In genomic region chr6:72360599-72360935, GRCm38 (mm10) we compare ENCODE assay signal across 8 mouse cellular contexts. TPM values are rescaled to one million over a fixed set of nuclear protein-coding genes. Genes with fewer than 3 reads are reported as not detected.
DNase-seq lines count a peak whose midpoint lies in the region; ATAC-seq and TF ChIP-seq lines count a peak whose summit lies in the region.

No protein-coding gene starts in this region.

- 45% methylated on average over 7 of the region's 7 CpGs for WGBS in lung, embryonic 14.5 days
- 38% methylated on average over 7 of the region's 7 CpGs for WGBS in kidney, adult 2 months
- 86% methylated on average over 7 of the region's 7 CpGs for WGBS in liver, embryonic 16.5 days (ENCODE audit: insufficient replicate concordance)

- 0 out of 2 replicates have a peak overlapping the region, but pooled peaks have one; percentile 1 for H3K4me3 ChIP-seq in lung, embryonic 14.5 days (ENCODE audit: low read depth, low read length)
- H3K4me3 ChIP-seq in kidney, adult 2 months (ENCODE audit: insufficient read depth, low read depth, low read length), result peak overlapping the region; percentile 34
- H3K4me3 ChIP-seq in liver, embryonic 16.5 days (ENCODE audit: low read depth, low read length), result peak overlapping the region; percentile 80

- peak overlapping the region; percentile 86 for H3K4me2 ChIP-seq in lung, embryonic 14.5 days
- peak overlapping the region; percentile 57 for H3K4me2 ChIP-seq in liver, embryonic 16.5 days (ENCODE audit: low read depth, low read length)

- H3K27ac ChIP-seq in lung, embryonic 14.5 days (ENCODE audit: low read depth), result peak overlapping the region; percentile 25; the same call in 1 of the 2 replicates
- H3K27ac ChIP-seq in kidney, adult 2 months (ENCODE audit: insufficient read depth, low read depth, low read length), result peak overlapping the region; percentile 94
- peak overlapping the region; percentile 47 for H3K27ac ChIP-seq in liver, embryonic 16.5 days (ENCODE audit: low read length)

- H3K36me3 ChIP-seq in lung, embryonic 14.5 days (ENCODE audit: insufficient read depth), result peaks cover 28% of the 10 kb centered on the region
- H3K36me3 ChIP-seq in kidney, adult 2 months (ENCODE audit: control insufficient read depth, insufficient read depth, low read length), result peaks cover 7% of the 10 kb centered on the region; the same call in 1 of the 2 replicates
- H3K36me3 ChIP-seq in liver, embryonic 16.5 days (ENCODE audit: control insufficient read depth, insufficient read depth), result peaks cover 16% of the 10 kb centered on the region

- no peak overlapping the region for H3K9ac ChIP-seq in lung, embryonic 14.5 days
- no peak overlapping the region for H3K9ac ChIP-seq in liver, embryonic 16.5 days (ENCODE audit: low read depth, low read length)

- no peaks in the 10 kb centered on the region for H3K9me3 ChIP-seq in lung, embryonic 14.5 days (ENCODE audit: low read depth, low read length)
- H3K9me3 ChIP-seq in liver, embryonic 16.5 days (replicated peaks; ENCODE audit: control insufficient read depth, low read length), result no peaks in the 10 kb centered on the region

- peak; percentile 12 for TF ChIP-seq POLR2A in kidney, adult 2 months (IDR thresholded peaks at IDR 0.05; ENCODE audit: low read depth, low read length)

- H3K27me3 ChIP-seq in lung, embryonic 14.5 days (ENCODE audit: insufficient read depth, low read length), result no peaks in the 10 kb centered on the region
- H3K27me3 ChIP-seq in kidney, adult 2 months (replicated peaks; ENCODE audit: control insufficient read depth, insufficient read depth, low read length), result no peaks in the 10 kb centered on the region
- peaks cover 12% of the 10 kb centered on the region for H3K27me3 ChIP-seq in liver, embryonic 16.5 days (ENCODE audit: control insufficient read depth, insufficient read depth, low read depth, low read length)

- peak; percentile 3; the same call in 1 of the 2 replicates for ATAC-seq in lung, embryonic 14.5 days (ENCODE audit: insufficient read depth)
- ATAC-seq in liver, embryonic 16.5 days (ENCODE audit: low read depth), result no peak
- no peak for ATAC-seq in monocyte, adult 5-6 weeks (replicated peaks; ENCODE audit: insufficient number of reproducible peaks, low FRiP score, low TSS enrichment, poor library complexity, severe bottlenecking)

- no peak for TF ChIP-seq CTCF in lung, embryonic 14.5 days (IDR thresholded peaks at IDR 0.05; ENCODE audit: low read depth)
- no peak for TF ChIP-seq CTCF in kidney, adult 2 months (conservative IDR thresholded peaks at IDR 0.05; ENCODE audit: insufficient read depth, insufficient read length, low read depth, low read length)

- peak; percentile 24 for DNase-seq in adrenal gland, postnatal 10 days
- no peak for DNase-seq in adrenal gland, adult 18-20 months (ENCODE audit: low spot score in 2 of 2)
- DNase-seq in lung, embryonic 14.5 days, result peak; percentile 76
- no peak for DNase-seq in lung, postnatal 36 days
- DNase-seq in kidney, adult 2 months, result peak; percentile 82
- DNase-seq in adrenal gland, adult 2 months, result no peak

- 0 out of 2 replicates have a peak, but pooled peaks cover 4% of the 10 kb centered on the region for H3K4me1 ChIP-seq in lung, embryonic 14.5 days (ENCODE audit: insufficient read depth)
- peaks cover 20% of the 10 kb centered on the region; the same call in 1 of the 2 replicates for H3K4me1 ChIP-seq in kidney, adult 2 months (ENCODE audit: control insufficient read depth, insufficient read depth, low read length)
- peaks cover 43% of the 10 kb centered on the region for H3K4me1 ChIP-seq in liver, embryonic 16.5 days (ENCODE audit: control insufficient read depth, low read depth, low read length)

RNA-seq across cellular contexts. Expression of gene Tmem150a, which starts 5.3 kb away (rescaled TPM):
- total RNA-seq in adrenal gland, postnatal 10 days (2021), result 10 to 100 TPM; 27.8 to 27.9 TPM
- 10 to 100 TPM; 24.3 to 24.4 TPM for total RNA-seq in adrenal gland, adult 18-20 months (2021)
- 10.3 and 10.4 TPM in 2 replicates for polyA plus RNA-seq in lung, embryonic 14.5 days (2014; fragmentation: Nextera tagmentation; extraction: Ambion mirVana)
- polyA plus RNA-seq in kidney, adult 2 months (2012; rRNA removed), result 171 and 189 TPM in 2 replicates
- polyA plus RNA-seq in liver, embryonic 16.5 days (2015; fragmentation: Nextera tagmentation; extraction: Ambion mirVana), result 54.4 and 59.7 TPM in 2 replicates
- 1.4 to 2.3 TPM in 2 of 3 replicates, not detected in the other for total RNA-seq in monocyte, adult 5-6 weeks (2017)
- total RNA-seq in adrenal gland, adult 2 months (2021), result 10 to 100 TPM; 22.6 to 25.1 TPM
- polyA plus RNA-seq in adrenal gland, adult 2 months (2012; rRNA removed), result 48.8 and 55.2 TPM in 2 replicates

RNA-seq across cellular contexts. Expression of gene Rnf181, which starts 6.2 kb away (rescaled TPM):
- 100 to 1,000 TPM; 176 to 188 TPM for total RNA-seq in adrenal gland, postnatal 10 days (2021)
- 100 to 1,000 TPM; 187 to 460 TPM for total RNA-seq in adrenal gland, adult 18-20 months (2021)
- 105 and 116 TPM in 2 replicates for polyA plus RNA-seq in lung, embryonic 14.5 days (2014; fragmentation: Nextera tagmentation; extraction: Ambion mirVana)
- polyA plus RNA-seq in kidney, adult 2 months (2012; rRNA removed), result 176 and 192 TPM in 2 replicates
- 86.5 and 91.9 TPM in 2 replicates for polyA plus RNA-seq in liver, embryonic 16.5 days (2015; fragmentation: Nextera tagmentation; extraction: Ambion mirVana)
- 51.8 to 77.7 TPM (median 56.1 TPM) in 3 replicates for total RNA-seq in monocyte, adult 5-6 weeks (2017)
- 100 to 1,000 TPM; 283 to 489 TPM for total RNA-seq in adrenal gland, adult 2 months (2021)
- polyA plus RNA-seq in adrenal gland, adult 2 months (2012; rRNA removed), result 224 and 444 TPM in 2 replicates

RNA-seq across cellular contexts. Expression of gene 0610030E20Rik, which starts 13.4 kb away (rescaled TPM):
- total RNA-seq in adrenal gland, postnatal 10 days (2021), result 10 to 100 TPM; 26.6 to 29.5 TPM
- total RNA-seq in adrenal gland, adult 18-20 months (2021), result 10 to 100 TPM; 24.2 to 33.2 TPM
- 25.5 and 29.7 TPM in 2 replicates for polyA plus RNA-seq in lung, embryonic 14.5 days (2014; fragmentation: Nextera tagmentation; extraction: Ambion mirVana)
- 15.1 and 15.2 TPM in 2 replicates for polyA plus RNA-seq in kidney, adult 2 months (2012; rRNA removed)
- 11.8 and 14.1 TPM in 2 replicates for polyA plus RNA-seq in liver, embryonic 16.5 days (2015; fragmentation: Nextera tagmentation; extraction: Ambion mirVana)
- total RNA-seq in monocyte, adult 5-6 weeks (2017), result 14.0 to 33.3 TPM (median 20.1 TPM) in 3 replicates
- total RNA-seq in adrenal gland, adult 2 months (2021), result 10 to 100 TPM; 21.0 to 28.4 TPM
- 20.3 and 21.9 TPM in 2 replicates for polyA plus RNA-seq in adrenal gland, adult 2 months (2012; rRNA removed)

RNA-seq across cellular contexts. Expression of gene Usp39, which starts 15.6 kb away (rescaled TPM):
- total RNA-seq in adrenal gland, postnatal 10 days (2021), result 10 to 100 TPM; 28.4 to 29.3 TPM
- 10 to 100 TPM; 30.9 to 31.7 TPM for total RNA-seq in adrenal gland, adult 18-20 months (2021)
- polyA plus RNA-seq in lung, embryonic 14.5 days (2014; fragmentation: Nextera tagmentation; extraction: Ambion mirVana), result 69.0 and 73.7 TPM in 2 replicates
- polyA plus RNA-seq in kidney, adult 2 months (2012; rRNA removed), result 17.8 and 18.2 TPM in 2 replicates
- polyA plus RNA-seq in liver, embryonic 16.5 days (2015; fragmentation: Nextera tagmentation; extraction: Ambion mirVana), result 32.6 and 33.2 TPM in 2 replicates
- total RNA-seq in monocyte, adult 5-6 weeks (2017), result 22.6 to 41.7 TPM (median 35.3 TPM) in 3 replicates
- total RNA-seq in adrenal gland, adult 2 months (2021), result 10 to 100 TPM; 31.2 to 32.4 TPM
- 8.5 and 10.9 TPM in 2 replicates for polyA plus RNA-seq in adrenal gland, adult 2 months (2012; rRNA removed)

RNA-seq across cellular contexts. Expression of gene Vamp5, which starts 19.7 kb away (rescaled TPM):
- 10 to 100 TPM; 25.2 to 46.6 TPM for total RNA-seq in adrenal gland, postnatal 10 days (2021)
- 10 to 100 TPM; 22.9 to 25.5 TPM for total RNA-seq in adrenal gland, adult 18-20 months (2021)
- polyA plus RNA-seq in lung, embryonic 14.5 days (2014; fragmentation: Nextera tagmentation; extraction: Ambion mirVana), result 31.0 and 31.2 TPM in 2 replicates
- 48.7 and 60.1 TPM in 2 replicates for polyA plus RNA-seq in kidney, adult 2 months (2012; rRNA removed)
- 54.9 and 62.8 TPM in 2 replicates for polyA plus RNA-seq in liver, embryonic 16.5 days (2015; fragmentation: Nextera tagmentation; extraction: Ambion mirVana)
- total RNA-seq in monocyte, adult 5-6 weeks (2017), result 6.6 to 20.9 TPM (median 13.2 TPM) in 3 replicates
- 10 to 100 TPM; 25.3 to 43.4 TPM for total RNA-seq in adrenal gland, adult 2 months (2021)
- polyA plus RNA-seq in adrenal gland, adult 2 months (2012; rRNA removed), result 16.4 and 17.4 TPM in 2 replicates

Comparison
In these comparisons a context has a peak if more than half of its experiments do, and no peak if none do; other contexts are left out.
1. DNase-seq: peak in adrenal gland, postnatal 10 days (single experiment), lung, embryonic 14.5 days (single experiment) and kidney, adult 2 months (single experiment); none in adrenal gland, adult 18-20 months (0 of 2), lung, postnatal 36 days (single experiment) and adrenal gland, adult 2 months (single experiment).
2. H3K27ac ChIP-seq: peak in every context shown above with its lines; median percentile 94 in kidney, adult 2 months; 47 in liver, embryonic 16.5 days; 25 in lung, embryonic 14.5 days.
3. H3K4me3 ChIP-seq: peak in every context shown above with its lines; median percentile 80 in liver, embryonic 16.5 days; 34 in kidney, adult 2 months; 1 in lung, embryonic 14.5 days.